Mouse (Mus musculus) lung, embryonic 15.5 days (tissue): Measurements from ENCODE around the gene Slc4a2. TPM values are rescaled to one million over a fixed set of nuclear protein-coding genes. Genes with fewer than 3 reads are reported as not detected.
A peak's percentile ranks its signal among the peaks of the same experiment; 100 is the strongest.
"Not testable (repeated sequence)": the region's sequence is repeated elsewhere in the genome, so short reads cannot be mapped to it uniquely, and the experiment has no call there.

Experiments
- ATAC-seq: fragments of 200-750 bp; cut with Nextera tagmentation; 2 replicates; pipeline ENCODE4 v1.8.0; 2017; ENCODE audit warnings: moderate number of reproducible peaks, borderline replicate concordance; ENCODE audit not compliant: low FRiP score, low TSS enrichment; ENCODE audit errors: extremely low read depth
- H3K27ac ChIP-seq: fragments of 300-500 bp; sonication (generic); 2 replicates; pipeline ENCODE4 v1.5.1; 2015; ENCODE audit warnings: moderate library complexity, mild to moderate bottlenecking, inconsistent platforms
- H3K27me3 ChIP-seq: fragments of 300-500 bp; sonication (generic); 2 replicates; pipeline ENCODE4 v1.6.1; 2015; ENCODE audit warnings: inconsistent platforms
- H3K36me3 ChIP-seq: fragments of 300-500 bp; sonication (generic); 2 replicates; pipeline ENCODE4 v1.6.1; 2015; ENCODE audit warnings: inconsistent platforms
- H3K4me1 ChIP-seq: fragments of 300-500 bp; sonication (generic); 2 replicates; pipeline ENCODE4 v1.6.1; 2015; ENCODE audit warnings: inconsistent platforms
- H3K4me2 ChIP-seq: fragments of 300-500 bp; sonication (generic); 2 replicates; pipeline ENCODE4 v1.6.1; 2015; ENCODE audit warnings: inconsistent platforms, mild to moderate bottlenecking, moderate library complexity
- H3K4me3 ChIP-seq: fragments of 300-500 bp; sonication (generic); 2 replicates; pipeline ENCODE4 v1.5.1; 2015; ENCODE audit warnings: mild to moderate bottlenecking, inconsistent platforms
- H3K9ac ChIP-seq: fragments of 300-500 bp; sonication (generic); 2 replicates; pipeline ENCODE4 v1.6.1; 2015; ENCODE audit warnings: inconsistent platforms
- H3K9me3 ChIP-seq: fragments of 300-500 bp; sonication (generic); 2 replicates; pipeline ENCODE4 v1.6.1; 2016; ENCODE audit warnings: inconsistent platforms
- WGBS: fragments of 180-500 bp; shearing (Covaris S2); methylation state at CpG from one replicate; pipeline ENCODE4 v1.1.7; 2015; 5-methylcytosine and 5-hydroxymethylcytosine counted together
- polyA plus RNA-seq: library from polyadenylated mRNA; unstranded; fragments of >200 nt; fragmentation: Nextera tagmentation; extraction: Ambion mirVana; gene quantifications from 2 replicates; pipeline ENCODE4 v1.2.1, GENCODE M21; 2015

Slc4a2 gene
- polyA plus RNA-seq, 1 experiment from 2014 or later: 44.4 TPM

GRCm38 (mm10) chr5:24385887-24386550, 37.6 kb upstream of the Slc4a2 start:
- 83% methylated on average over 10 of the region's 10 CpGs for WGBS
- no peak overlapping the region for H3K4me2 ChIP-seq
- no peaks in the 10 kb centered on the region for H3K9me3 ChIP-seq
- no peak overlapping the region for H3K27ac ChIP-seq
- H3K4me3 ChIP-seq: no peak overlapping the region
- no peak for ATAC-seq
- H3K27me3 ChIP-seq: peaks cover 43% of the 10 kb centered on the region
- H3K9ac ChIP-seq: no peak overlapping the region
- no peaks in the 10 kb centered on the region for H3K36me3 ChIP-seq
- peaks cover 34% of the 10 kb centered on the region for H3K4me1 ChIP-seq

GRCm38 (mm10) chr5:24387264-24388241, 36.1 kb upstream of the Slc4a2 start:
- Histone ChIP-seq H3K27ac (no peak overlapping the region), H3K36me3 (no peaks in the 10 kb centered on the region), H3K4me1 (peaks cover 34% of the 10 kb centered on the region), H3K9me3 (no peaks in the 10 kb centered on the region), H3K4me3 (peak overlapping the region; percentile 37), H3K9ac (peak overlapping the region; percentile 31), H3K4me2 (peak overlapping the region; percentile 87), H3K27me3 (peaks cover 43% of the 10 kb centered on the region)
- 2% methylated on average over 73 of the region's 73 CpGs for WGBS
- peak; percentile 27; the same call in 1 of the 2 replicates for ATAC-seq

- 24% methylated on average over 26 of the region's 26 CpGs for WGBS
- no peak overlapping the region for H3K27ac ChIP-seq
Measured at GRCm38 (mm10) chr5:24388246-24388915, 35.3 kb upstream of the Slc4a2 start.

GRCm38 (mm10) chr5:24389011-24389657, 34.5 kb upstream of the Slc4a2 start:
- Histone ChIP-seq H3K36me3 (no peaks in the 10 kb centered on the region), H3K9ac (no peak overlapping the region), H3K4me2 (no peak overlapping the region), H3K27ac (no peak overlapping the region), H3K4me3 (no peak overlapping the region), H3K27me3 (peaks cover 43% of the 10 kb centered on the region), H3K9me3 (no peaks in the 10 kb centered on the region), H3K4me1 (peaks cover 28% of the 10 kb centered on the region)
- ATAC-seq: no peak
- 57% methylated on average over 7 of the region's 7 CpGs for WGBS

More at GRCm38 (mm10) chr5:24388246-24388915, 35.3 kb upstream of the Slc4a2 start:
- H3K9ac ChIP-seq: peak overlapping the region; percentile 31
- peak overlapping the region; percentile 87 for H3K4me2 ChIP-seq
- H3K9me3 ChIP-seq: no peaks in the 10 kb centered on the region
- H3K27me3 ChIP-seq: peaks cover 43% of the 10 kb centered on the region
- H3K36me3 ChIP-seq: no peaks in the 10 kb centered on the region
- 0 out of 2 replicates have a peak, but pooled peaks have one; percentile 1 for ATAC-seq
- H3K4me3 ChIP-seq: peak overlapping the region; percentile 37
- H3K4me1 ChIP-seq: peaks cover 28% of the 10 kb centered on the region

GRCm38 (mm10) chr5:24389658-24390020, 34.0 kb upstream of the Slc4a2 start:
- 58% methylated on average over 4 of the region's 4 CpGs for WGBS
- H3K9me3 ChIP-seq: no peaks in the 10 kb centered on the region
- no peaks in the 10 kb centered on the region for H3K36me3 ChIP-seq
- no peak overlapping the region for H3K9ac ChIP-seq
- H3K4me3 ChIP-seq: no peak overlapping the region
- H3K4me1 ChIP-seq: peaks cover 28% of the 10 kb centered on the region
- ATAC-seq: no peak
- peaks cover 43% of the 10 kb centered on the region for H3K27me3 ChIP-seq
- H3K27ac ChIP-seq: no peak overlapping the region
- H3K4me2 ChIP-seq: no peak overlapping the region

GRCm38 (mm10) chr5:24391864-24392263, 31.8 kb upstream of the Slc4a2 start, which contains the start of gene Atg9b:
TSS of gene Atg9b (minus strand) at chr5:24392143.
- WGBS: 72% methylated on average over 7 of the region's 7 CpGs
- no peak within 1 kb of the TSS for H3K9ac ChIP-seq
- H3K27ac ChIP-seq: no peak within 1 kb of the TSS
- H3K9me3 ChIP-seq: no peaks in the 10 kb centered on the region
- H3K4me1 ChIP-seq: peaks cover 35% of the 10 kb centered on the region
- H3K27me3 ChIP-seq: peaks cover 24% of the 10 kb centered on the region
- ATAC-seq: no peak
- H3K4me3 ChIP-seq: no peak within 1 kb of the TSS
- no peaks in the 10 kb centered on the region for H3K36me3 ChIP-seq
- H3K4me2 ChIP-seq: no peak within 1 kb of the TSS

GRCm38 (mm10) chr5:24392724-24393123, 30.9 kb upstream of the Slc4a2 start:
- no peak overlapping the region for H3K4me2 ChIP-seq
- H3K4me1 ChIP-seq: peaks cover 27% of the 10 kb centered on the region
- no peaks in the 10 kb centered on the region for H3K9me3 ChIP-seq
- H3K4me3 ChIP-seq: no peak overlapping the region
- H3K27ac ChIP-seq: no peak overlapping the region
- WGBS: 70% methylated on average over 7 of the region's 7 CpGs
- peaks cover 15% of the 10 kb centered on the region for H3K27me3 ChIP-seq
- ATAC-seq: no peak
- H3K9ac ChIP-seq: no peak overlapping the region
- no peaks in the 10 kb centered on the region for H3K36me3 ChIP-seq

GRCm38 (mm10) chr5:24393392-24393997, 30.1 kb upstream of the Slc4a2 start, which contains the start of gene Abcb8:
TSS of gene Abcb8 (plus strand) at chr5:24393663.
- Histone ChIP-seq H3K27ac (peak within 1 kb of the TSS; percentile 64; the same call in 1 of the 2 replicates), H3K9ac (peak within 1 kb of the TSS; percentile 31; the same call in 1 of the 2 replicates), H3K4me2 (peak within 1 kb of the TSS; percentile 61)

GRCm38 (mm10) chr5:24394165-24394894, 29.3 kb upstream of the Slc4a2 start:
- no peaks in the 10 kb centered on the region for H3K9me3 ChIP-seq
- H3K36me3 ChIP-seq: no peaks in the 10 kb centered on the region
- H3K4me1 ChIP-seq: peaks cover 18% of the 10 kb centered on the region
- peak overlapping the region; percentile 64; the same call in 1 of the 2 replicates for H3K27ac ChIP-seq
- ATAC-seq: peak; percentile 96
- peak overlapping the region; percentile 61 for H3K4me2 ChIP-seq
- H3K4me3 ChIP-seq: peak overlapping the region; percentile 56
- 1% methylated on average over 36 of the region's 36 CpGs for WGBS
- peaks cover under 1% of the 10 kb centered on the region; the same call in 1 of the 2 replicates for H3K27me3 ChIP-seq
- H3K9ac ChIP-seq: peak overlapping the region; percentile 31; the same call in 1 of the 2 replicates

More at GRCm38 (mm10) chr5:24393392-24393997, 30.1 kb upstream of the Slc4a2 start, which contains the start of gene Abcb8:
- Histone ChIP-seq H3K4me3 (peak within 1 kb of the TSS; percentile 56), H3K4me1 (peaks cover 21% of the 10 kb centered on the region), H3K9me3 (no peaks in the 10 kb centered on the region), H3K36me3 (no peaks in the 10 kb centered on the region), H3K27me3 (peaks cover 8% of the 10 kb centered on the region; the same call in 1 of the 2 replicates)
- WGBS: 24% methylated on average over 7 of the region's 7 CpGs
- no peak for ATAC-seq

GRCm38 (mm10) chr5:24396254-24396653, 27.4 kb upstream of the Slc4a2 start:
- H3K27me3 ChIP-seq, H3K36me3 ChIP-seq, H3K9me3 ChIP-seq, ATAC-seq, H3K9ac ChIP-seq, H3K4me3 ChIP-seq, H3K4me2 ChIP-seq, H3K27ac ChIP-seq: not testable (repeated sequence)
- H3K4me1 ChIP-seq: peaks cover 14% of the 10 kb centered on the region
- 84% methylated on average over 6 of the region's 6 CpGs for WGBS
